8 mouse cellular contexts compared by ENCODE assay signal in the genomic region with DNA sequence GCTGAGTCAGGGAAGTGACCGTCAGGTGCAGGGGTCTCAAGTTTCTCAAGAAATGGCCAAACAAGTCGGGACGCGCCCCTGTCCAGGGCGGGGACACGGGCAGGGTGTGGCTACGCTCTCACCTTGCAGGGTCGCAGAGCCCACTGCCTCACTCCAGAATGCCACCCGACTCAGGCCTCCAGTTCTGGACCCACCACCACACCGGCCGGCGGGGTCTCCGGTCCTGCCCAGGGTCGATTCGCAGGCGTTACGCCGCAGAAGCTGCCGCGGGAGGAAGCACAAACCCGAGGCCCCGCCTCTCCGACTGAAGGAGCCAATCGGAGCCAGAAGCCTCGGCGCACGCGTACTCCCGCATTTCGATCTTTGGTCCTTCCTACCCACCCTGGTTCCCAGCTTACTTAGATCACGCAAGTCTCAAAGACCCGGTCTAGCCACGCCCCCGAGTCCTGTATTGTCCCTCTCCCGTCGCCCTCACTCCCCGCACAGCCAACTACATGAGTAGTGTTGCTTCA. TPM values are rescaled to one million over a fixed set of nuclear protein-coding genes. Genes with fewer than 3 reads are reported as not detected.
DNase-seq lines count a peak whose midpoint lies in the region; ATAC-seq and TF ChIP-seq lines count a peak whose summit lies in the region.

A gene (minus strand): TSS at position 306 of the 512 bp plus-strand sequence.

- H3K27ac ChIP-seq in bone marrow, adult 2 months (ENCODE audit: control insufficient read depth, insufficient read depth, low read depth, low read length, poor library complexity), result peak within 1 kb of the TSS; percentile 62
- peak within 1 kb of the TSS; percentile 51 for H3K27ac ChIP-seq in embryonic facial prominence, embryonic 15.5 days (replicated peaks)
- peak within 1 kb of the TSS; percentile 63 for H3K27ac ChIP-seq in limb, embryonic 14.5 days (replicated peaks; ENCODE audit: low read depth, low read length)
- H3K27ac ChIP-seq in midbrain, postnatal 0 days (ENCODE audit: low read depth, low read length), result peak within 1 kb of the TSS; percentile 57

- H3K4me2 ChIP-seq in embryonic facial prominence, embryonic 15.5 days (replicated peaks), result peak within 1 kb of the TSS; percentile 83
- peak within 1 kb of the TSS; percentile 69 for H3K4me2 ChIP-seq in limb, embryonic 14.5 days (replicated peaks; ENCODE audit: low read depth, low read length, severe bottlenecking)
- H3K4me2 ChIP-seq in midbrain, postnatal 0 days (ENCODE audit: low read depth, low read length, poor library complexity, severe bottlenecking), result peak within 1 kb of the TSS; percentile 71

- no peaks in the 10 kb centered on the region for H3K27me3 ChIP-seq in embryonic facial prominence, embryonic 15.5 days
- H3K27me3 ChIP-seq in limb, embryonic 14.5 days (ENCODE audit: control insufficient read depth, insufficient read depth, low read length), result no peaks in the 10 kb centered on the region
- H3K27me3 ChIP-seq in midbrain, postnatal 0 days (ENCODE audit: insufficient read depth, low read length), result no peaks in the 10 kb centered on the region

- WGBS in bone marrow, adult 2 months, result under 1% methylated on average over 37 of the region's 37 CpGs
- under 1% methylated on average over 37 of the region's 37 CpGs for WGBS in embryonic facial prominence, embryonic 15.5 days
- under 1% methylated on average over 35 of the region's 37 CpGs for whole genome bisulfite sequencing in limb, embryonic 14.5 days
- under 1% methylated on average over 37 of the region's 37 CpGs for WGBS in midbrain, postnatal 0 days

- H3K9ac ChIP-seq in embryonic facial prominence, embryonic 15.5 days, result peak within 1 kb of the TSS; percentile 68
- peak within 1 kb of the TSS; percentile 64 for H3K9ac ChIP-seq in limb, embryonic 14.5 days (ENCODE audit: low read depth, low read length, severe bottlenecking)
- H3K9ac ChIP-seq in midbrain, postnatal 0 days (replicated peaks; ENCODE audit: low read length, poor library complexity, severe bottlenecking), result peak within 1 kb of the TSS; percentile 76

- ATAC-seq in embryonic facial prominence, embryonic 15.5 days (ENCODE audit: insufficient number of reproducible peaks, low FRiP score, low TSS enrichment, low read depth), result peak; percentile 81
- ATAC-seq in limb, embryonic 14.5 days (ENCODE audit: low FRiP score, low read depth), result peak; percentile 89
- peak; percentile 86 for ATAC-seq in midbrain, postnatal 0 days (ENCODE audit: low FRiP score)

- peak; percentile 91; the same call in 1 of the 2 replicates for TF ChIP-seq POLR2A in bone marrow, adult 2 months (IDR thresholded peaks at IDR 0.05; ENCODE audit: borderline replicate concordance, control insufficient read depth, low read depth, low read length)
- TF ChIP-seq POLR2A in limb, embryonic 14.5 days (IDR thresholded peaks at IDR 0.05; ENCODE audit: borderline replicate concordance, extremely low read depth, insufficient read depth, insufficient read length), result no peak

- H3K9me3 ChIP-seq in embryonic facial prominence, embryonic 15.5 days (replicated peaks), result no peaks in the 10 kb centered on the region
- H3K9me3 ChIP-seq in limb, embryonic 14.5 days (ENCODE audit: control insufficient read depth, low read length), result no peaks in the 10 kb centered on the region
- H3K9me3 ChIP-seq in midbrain, postnatal 0 days (ENCODE audit: low read length), result no peaks in the 10 kb centered on the region

- H3K4me3 ChIP-seq in bone marrow, adult 2 months (replicated peaks; ENCODE audit: control insufficient read depth, low read depth, low read length), result peak within 1 kb of the TSS; percentile 92
- H3K4me3 ChIP-seq in embryonic facial prominence, embryonic 15.5 days (replicated peaks), result peak within 1 kb of the TSS; percentile 82
- H3K4me3 ChIP-seq in limb, embryonic 14.5 days (replicated peaks; ENCODE audit: low read length), result peak within 1 kb of the TSS; percentile 64
- H3K4me3 ChIP-seq in midbrain, postnatal 0 days (ENCODE audit: low read depth, low read length), result peak within 1 kb of the TSS; percentile 76

- peak; percentile 96 for DNase-seq in 416B (ENCODE audit: low read depth)
- peak; percentile 95 for DNase-seq in heart, adult 8-10 months (ENCODE audit: low spot score)
- DNase-seq in kidney, adult 9 months, result peak; percentile 96
- peak; percentile 99 for DNase-seq in limb, embryonic 14.5 days (ENCODE audit: low spot score)
- DNase-seq in midbrain, postnatal 0 days (ENCODE audit: low spot score), result peak; percentile 97
- peak; percentile 87 to 89 for DNase-seq in spleen, postnatal 14 days (ENCODE audit: low spot score in 2 of 2)

- H3K4me1 ChIP-seq in bone marrow, adult 2 months (ENCODE audit: control insufficient read depth, insufficient read depth, low read length), result peaks cover 5% of the 10 kb centered on the region; the same call in 1 of the 2 replicates
- H3K4me1 ChIP-seq in embryonic facial prominence, embryonic 15.5 days, result peaks cover 59% of the 10 kb centered on the region
- peaks cover 29% of the 10 kb centered on the region for H3K4me1 ChIP-seq in limb, embryonic 14.5 days (ENCODE audit: control insufficient read depth, insufficient read depth, low read length)
- peaks cover 10% of the 10 kb centered on the region for H3K4me1 ChIP-seq in midbrain, postnatal 0 days (ENCODE audit: insufficient read depth, low read length)

- H3K36me3 ChIP-seq in embryonic facial prominence, embryonic 15.5 days, result peaks cover 11% of the 10 kb centered on the region
- H3K36me3 ChIP-seq in limb, embryonic 14.5 days (ENCODE audit: control insufficient read depth, insufficient read depth, low read length), result peaks cover 13% of the 10 kb centered on the region; the same call in 1 of the 2 replicates
- peaks cover 6% of the 10 kb centered on the region; the same call in 1 of the 2 replicates for H3K36me3 ChIP-seq in midbrain, postnatal 0 days (ENCODE audit: insufficient read depth, low read length)

- no peak for TF ChIP-seq CTCF in bone marrow, adult 2 months (IDR thresholded peaks at IDR 0.05; ENCODE audit: control insufficient read depth, insufficient read depth, low read length)
- no peak for TF ChIP-seq CTCF in midbrain, postnatal 0 days (IDR thresholded peaks at IDR 0.05)

RNA-seq across cellular contexts. Expression of the gene that starts here (rescaled TPM):
- polyA plus RNA-seq in bone marrow, adult 2 months (2011; ENCODE audit: insufficient read depth, insufficient read length, low replicate concordance, missing spikeins), result 14.3 and 18.1 TPM in 2 replicates
- 32.5 and 37.4 TPM in 2 replicates for polyA plus RNA-seq in embryonic facial prominence, embryonic 15.5 days (2015; fragmentation: Nextera tagmentation; extraction: Ambion mirVana)
- total RNA-seq in heart, adult 8-10 months (2022), result 1 to 10 TPM; 7.1 to 8.1 (median 7.5) TPM
- polyA plus RNA-seq in limb, embryonic 14.5 days (2012; rRNA removed), result 22.7 and 30.1 TPM in 2 replicates
- polyA plus RNA-seq in limb, embryonic 14.5 days (2014; fragmentation: Nextera tagmentation; extraction: Ambion mirVana), result 22.6 and 22.7 TPM in 2 replicates
- total RNA-seq in midbrain, postnatal 0 days (2014; rRNA removed), result 11.2 and 19.1 TPM in 2 replicates
- 11.2 and 11.7 TPM in 2 replicates for polyA plus RNA-seq in midbrain, postnatal 0 days (2015; fragmentation: Nextera tagmentation; extraction: Ambion mirVana)

Comparison
In these comparisons a context has a peak if more than half of its experiments do, and no peak if none do; other contexts are left out.
1. Peak in every context shown above with its lines: DNase-seq, ATAC-seq, H3K4me3 ChIP-seq and H3K27ac ChIP-seq.